Mouse (Mus musculus) ES-Bruce4 (cell line): ENCODE measurements around the gene Dlgap4.

ENCODE experiments used
- CTCF ChIP-seq: IDR thresholded peaks from one replicate; pipeline ENCODE4 v1.8.1; 2011; ENCODE audit warnings: low read depth, low read length
- EP300 ChIP-seq: IDR thresholded peaks from 2 replicates; pipeline ENCODE4 v1.6.1; 2011; ENCODE audit warnings: low read depth, low read length; ENCODE audit not compliant: insufficient read depth

DNA sequence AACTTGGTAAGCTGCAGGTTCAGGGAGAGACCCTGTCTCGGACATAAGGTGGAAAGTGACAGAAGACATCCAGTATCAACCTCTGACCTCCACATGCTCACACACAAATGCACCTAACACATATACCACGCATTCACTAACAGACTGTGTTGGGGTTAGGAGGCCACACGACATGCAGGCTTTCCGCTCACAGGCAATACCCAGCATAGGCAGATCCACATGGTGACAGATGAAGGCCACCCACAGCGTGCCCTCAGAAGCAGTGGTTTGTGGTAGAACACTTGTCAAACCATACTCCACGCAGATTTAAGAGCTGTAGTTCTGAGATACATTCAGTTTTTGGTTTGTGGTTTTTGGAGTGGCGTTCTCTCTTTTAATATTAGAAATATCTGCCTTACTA lies 44.9 kb upstream of the Dlgap4 start:
- no peak for TF ChIP-seq EP300
- no peak for TF ChIP-seq CTCF
